Mouse (Mus musculus): ENCODE data around the gene Grem1. TPM values are rescaled to one million over a fixed set of nuclear protein-coding genes. Genes with fewer than 3 reads are reported as not detected.

The Grem1 gene
- polyA plus RNA-seq, 1 experiment = 17.9 TPM

DNA sequence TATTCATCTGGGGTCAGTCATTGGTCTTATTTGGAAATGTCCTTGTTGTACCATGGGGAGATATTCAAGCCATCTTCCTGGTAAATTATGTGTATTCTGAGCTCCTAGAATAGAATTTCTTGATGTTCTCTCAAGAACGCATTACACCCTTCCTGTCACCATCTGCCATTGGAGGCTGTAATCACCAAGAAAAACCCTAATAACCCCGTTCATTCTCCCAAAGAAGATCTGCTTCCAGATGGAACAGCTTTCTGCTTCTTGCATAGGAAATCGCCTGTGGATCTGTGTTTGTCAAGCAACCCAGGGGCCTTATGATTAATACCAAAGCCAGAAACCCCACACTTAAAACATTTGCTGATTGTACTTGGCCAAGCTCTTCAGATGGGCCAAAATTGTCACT is 20.9 kb upstream of the Grem1 start:
- Histone ChIP-seq H3K36me3 (ENCODE audit: control insufficient read depth, insufficient read depth) (no peaks in the 10 kb centered on the region), H3ac (ENCODE audit: control insufficient read depth, insufficient read length) (no peak overlapping the region)

DNA sequence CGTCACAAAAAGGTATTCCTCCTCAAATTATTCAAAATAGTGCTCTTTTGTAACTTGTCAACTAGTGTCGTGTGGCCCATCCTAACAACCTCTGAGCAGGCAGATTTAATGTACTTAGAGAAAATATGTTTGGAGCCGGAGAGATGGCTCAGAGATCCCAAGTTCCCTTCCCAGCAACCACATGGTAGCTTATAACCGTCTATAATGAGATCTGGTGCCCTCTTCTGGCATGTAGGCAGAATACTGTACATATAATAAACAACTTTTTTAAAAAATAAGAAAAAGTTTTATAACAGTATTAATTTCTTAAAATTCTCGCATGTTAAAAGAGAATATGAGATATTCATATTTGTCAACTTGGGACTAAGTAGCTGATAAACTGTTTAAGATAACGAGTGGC is 19.6 kb upstream of the Grem1 start:
- Histone ChIP-seq H3K4me3 (no peak overlapping the region), H3K4me2 (ENCODE audit: low read depth) (no peak overlapping the region), H3ac (ENCODE audit: control insufficient read depth, insufficient read length) (no peak overlapping the region), H3K27me3 (ENCODE audit: control insufficient read depth, insufficient read depth, insufficient read length) (no peaks in the 10 kb centered on the region), H3K36me3 (ENCODE audit: control insufficient read depth, insufficient read depth) (no peaks in the 10 kb centered on the region), H3K79me2 (ENCODE audit: control insufficient read depth, insufficient read depth) (no peaks in the 10 kb centered on the region)
- TF ChIP-seq REST (IDR thresholded peaks at IDR 0.05; ENCODE audit: insufficient read depth, insufficient read length) (no peak), SRF (IDR thresholded peaks at IDR 0.05; ENCODE audit: control insufficient read depth, insufficient read length, low read depth) (no peak), E2F4 (IDR thresholded peaks at IDR 0.05; ENCODE audit: insufficient read depth) (no peak), TCF12 (IDR thresholded peaks at IDR 0.05; ENCODE audit: insufficient read depth, poor library complexity, severe bottlenecking) (no peak)

More for the DNA sequence above, 20.9 kb upstream of the Grem1 start:
- Histone ChIP-seq H3K4me2 (ENCODE audit: low read depth) (no peak overlapping the region), H3K79me2 (ENCODE audit: control insufficient read depth, insufficient read depth) (no peaks in the 10 kb centered on the region), H3K27me3 (ENCODE audit: control insufficient read depth, insufficient read depth, insufficient read length) (no peaks in the 10 kb centered on the region), H3K4me3 (no peak overlapping the region)
- no peak for TF ChIP-seq REST (IDR thresholded peaks at IDR 0.05; ENCODE audit: insufficient read depth, insufficient read length)
- TF ChIP-seq SRF (IDR thresholded peaks at IDR 0.05; ENCODE audit: control insufficient read depth, insufficient read length, low read depth) = no peak
- TF ChIP-seq MAX (IDR thresholded peaks at IDR 0.05; ENCODE audit: low read depth) = no peak
- no peak for TF ChIP-seq E2F4 (IDR thresholded peaks at IDR 0.05; ENCODE audit: insufficient read depth)
- no peak for TF ChIP-seq USF1 (IDR thresholded peaks at IDR 0.05; ENCODE audit: low read depth)
- TF ChIP-seq TCF3 (IDR thresholded peaks at IDR 0.05; ENCODE audit: insufficient read length, low read depth) = no peak
- TF ChIP-seq CEBPB (IDR thresholded peaks at IDR 0.05; ENCODE audit: insufficient read depth, poor library complexity, severe bottlenecking) = no peak
- no peak for TF ChIP-seq TCF12 (IDR thresholded peaks at IDR 0.05; ENCODE audit: insufficient read depth, poor library complexity, severe bottlenecking)
- TF ChIP-seq MYOD1 (IDR thresholded peaks at IDR 0.05; ENCODE audit: control insufficient read depth in 1 of 3, insufficient read length in 2 of 3, low read depth in 2 of 3) = no peak
- TF ChIP-seq POLR2AphosphoS2 (IDR thresholded peaks at IDR 0.05; ENCODE audit: insufficient read length, low read depth) = no peak
- no peak for TF ChIP-seq POLR2A (IDR thresholded peaks at IDR 0.05; ENCODE audit: insufficient read length, low read depth)
- TF ChIP-seq MYOG (IDR thresholded peaks at IDR 0.05; ENCODE audit: control insufficient read depth in 1 of 3, insufficient read depth in 1 of 3, insufficient read length in 2 of 3, low read depth in 2 of 3) = no peak

DNA sequence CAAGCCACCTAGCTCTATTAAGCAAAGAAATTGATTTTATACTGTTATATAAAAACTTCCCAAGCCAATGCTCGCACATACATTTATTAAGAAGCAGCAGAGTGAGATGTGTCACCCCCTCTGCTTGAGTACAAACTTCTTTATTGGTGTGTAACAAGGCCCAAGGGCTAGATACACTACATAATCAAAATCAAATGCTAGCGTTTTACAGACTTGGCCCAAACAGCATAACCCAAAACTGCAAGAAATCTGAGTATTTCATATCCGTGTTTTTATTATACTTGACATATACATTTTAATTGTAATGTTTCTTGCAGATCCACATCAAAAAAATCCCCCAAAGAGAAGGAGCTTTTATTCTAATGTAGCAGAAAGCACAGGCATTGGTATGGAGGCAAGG is 17.9 kb upstream of the Grem1 start:
- Histone ChIP-seq H3K36me3 (ENCODE audit: control insufficient read depth, insufficient read depth) (no peaks in the 10 kb centered on the region), H3K79me2 (ENCODE audit: control insufficient read depth, insufficient read depth) (no peaks in the 10 kb centered on the region), H3K27me3 (ENCODE audit: control insufficient read depth, insufficient read depth, insufficient read length) (no peaks in the 10 kb centered on the region), H3K4me3 (no peak overlapping the region), H3K4me2 (ENCODE audit: low read depth) (no peak overlapping the region), H3ac (ENCODE audit: control insufficient read depth, insufficient read length) (no peak overlapping the region)
- TF ChIP-seq REST (IDR thresholded peaks at IDR 0.05; ENCODE audit: insufficient read depth, insufficient read length) = no peak
- TF ChIP-seq E2F4 (IDR thresholded peaks at IDR 0.05; ENCODE audit: insufficient read depth) = no peak
- no peak for TF ChIP-seq TCF3 (IDR thresholded peaks at IDR 0.05; ENCODE audit: insufficient read length, low read depth)
- no peak for TF ChIP-seq CEBPB (IDR thresholded peaks at IDR 0.05; ENCODE audit: insufficient read depth, poor library complexity, severe bottlenecking)
- no peak for TF ChIP-seq USF1 (IDR thresholded peaks at IDR 0.05; ENCODE audit: low read depth)
- TF ChIP-seq MYOD1 (IDR thresholded peaks at IDR 0.05; ENCODE audit: control insufficient read depth in 1 of 3, insufficient read length in 2 of 3, low read depth in 2 of 3) = no peak
- no peak for TF ChIP-seq MAX (IDR thresholded peaks at IDR 0.05; ENCODE audit: low read depth)
- no peak for TF ChIP-seq TCF12 (IDR thresholded peaks at IDR 0.05; ENCODE audit: insufficient read depth, poor library complexity, severe bottlenecking)
- no peak for TF ChIP-seq SRF (IDR thresholded peaks at IDR 0.05; ENCODE audit: control insufficient read depth, insufficient read length, low read depth)
- TF ChIP-seq POLR2AphosphoS2 (IDR thresholded peaks at IDR 0.05; ENCODE audit: insufficient read length, low read depth) = no peak
- no peak for TF ChIP-seq POLR2A (IDR thresholded peaks at IDR 0.05; ENCODE audit: insufficient read length, low read depth)
- TF ChIP-seq MYOG (IDR thresholded peaks at IDR 0.05; ENCODE audit: control insufficient read depth in 1 of 3, insufficient read depth in 1 of 3, insufficient read length in 2 of 3, low read depth in 2 of 3) = no peak

GRCm38 (mm10) chr2:113774150-113774805 is 15.8 kb upstream of the Grem1 start:
- H3K27me3 ChIP-seq (ENCODE audit: control insufficient read depth, insufficient read depth, insufficient read length) = no peaks in the 10 kb centered on the region
- H3ac ChIP-seq (ENCODE audit: control insufficient read depth, insufficient read length) = no peak overlapping the region
- no peaks in the 10 kb centered on the region for H3K79me2 ChIP-seq (ENCODE audit: control insufficient read depth, insufficient read depth)
- TF ChIP-seq TCF3 (IDR thresholded peaks at IDR 0.05; ENCODE audit: insufficient read length, low read depth) (no peak), POLR2AphosphoS2 (IDR thresholded peaks at IDR 0.05; ENCODE audit: insufficient read length, low read depth) (no peak), E2F4 (IDR thresholded peaks at IDR 0.05; ENCODE audit: insufficient read depth) (no peak), CEBPB (IDR thresholded peaks at IDR 0.05; ENCODE audit: insufficient read depth, poor library complexity, severe bottlenecking) (no peak), SRF (IDR thresholded peaks at IDR 0.05; ENCODE audit: control insufficient read depth, insufficient read length, low read depth) (no peak), POLR2A (IDR thresholded peaks at IDR 0.05; ENCODE audit: insufficient read length, low read depth) (no peak), USF1 (IDR thresholded peaks at IDR 0.05; ENCODE audit: low read depth) (no peak)
- no peak overlapping the region for H3K4me2 ChIP-seq (ENCODE audit: low read depth)
- no peak overlapping the region for H3K4me3 ChIP-seq
- no peaks in the 10 kb centered on the region for H3K36me3 ChIP-seq (ENCODE audit: control insufficient read depth, insufficient read depth)

All from myocyte (in vitro differentiated cells).